Mouse (Mus musculus) forebrain, embryonic 15.5 days (tissue): Measurements from ENCODE around the gene Arid5b. TPM values are rescaled to one million over a fixed set of nuclear protein-coding genes. Genes with fewer than 3 reads are reported as not detected.

Experiments
- ATAC-seq: fragments of 200-750 bp; cut with Nextera tagmentation; replicated peaks from 2 replicates; pipeline ENCODE4 v1.8.0; 2017; ENCODE audit warnings: mild to moderate bottlenecking, moderate TSS enrichment, moderate library complexity
- H3K27ac ChIP-seq: fragments of 300-500 bp; sonication (generic); replicated peaks from 2 replicates; pipeline ENCODE4 v1.5.1; 2015; ENCODE audit warnings: mild to moderate bottlenecking, inconsistent platforms
- H3K27me3 ChIP-seq: fragments of 300-500 bp; sonication (generic); 2 replicates; pipeline ENCODE4 v1.6.1; 2015; ENCODE audit warnings: inconsistent platforms
- H3K36me3 ChIP-seq: fragments of 300-500 bp; sonication (generic); 2 replicates; pipeline ENCODE4 v1.6.1; 2015; ENCODE audit warnings: mild to moderate bottlenecking, inconsistent platforms
- H3K4me1 ChIP-seq: fragments of 300-500 bp; sonication (generic); 2 replicates; pipeline ENCODE4 v1.6.1; 2015; ENCODE audit warnings: inconsistent platforms
- H3K4me2 ChIP-seq: fragments of 300-500 bp; sonication (generic); replicated peaks from 2 replicates; pipeline ENCODE4 v1.6.1; 2015; ENCODE audit warnings: mild to moderate bottlenecking, inconsistent platforms
- H3K4me3 ChIP-seq: fragments of 300-500 bp; sonication (generic); 2 replicates; pipeline ENCODE4 v1.5.1; 2015; ENCODE audit warnings: mild to moderate bottlenecking, inconsistent platforms
- H3K9ac ChIP-seq: fragments of 300-500 bp; sonication (generic); replicated peaks from 2 replicates; pipeline ENCODE4 v1.6.1; 2015; ENCODE audit warnings: mild to moderate bottlenecking, inconsistent platforms
- H3K9me3 ChIP-seq: fragments of 300-500 bp; sonication (generic); 2 replicates; pipeline ENCODE4 v1.6.1; 2016; ENCODE audit warnings: inconsistent platforms
- WGBS: fragments of 180-500 bp; shearing (Covaris S2); methylation state at CpG from one replicate; pipeline ENCODE4 v1.1.7; 2015; ENCODE audit warnings: mixed read lengths; 5-methylcytosine and 5-hydroxymethylcytosine counted together
- polyA plus RNA-seq: library from polyadenylated mRNA; unstranded; fragments of >200 nt; fragmentation: Nextera tagmentation; extraction: Ambion mirVana; gene quantifications from 2 replicates; pipeline ENCODE4 v1.2.1, GENCODE M21; 2015

Arid5b gene
- polyA plus RNA-seq, 1 experiment from 2014 or later, result 15.1 TPM

GRCm38 (mm10) chr10:68240804-68241485 lies 37.6 kb downstream of the Arid5b start:
- ATAC-seq, result no peak
- H3K4me1 ChIP-seq, result peaks cover 11% of the 10 kb centered on the region
- 90% methylated on average over 13 of the region's 13 CpGs for WGBS
- no peak overlapping the region for H3K4me3 ChIP-seq
- no peak overlapping the region for H3K9ac ChIP-seq
- H3K4me2 ChIP-seq, result no peak overlapping the region
- H3K27me3 ChIP-seq, result no peaks in the 10 kb centered on the region
- H3K36me3 ChIP-seq, result no peaks in the 10 kb centered on the region
- H3K9me3 ChIP-seq, result no peaks in the 10 kb centered on the region
- no peak overlapping the region for H3K27ac ChIP-seq

- Histone ChIP-seq H3K9me3 (no peaks in the 10 kb centered on the region), H3K9ac (no peak overlapping the region), H3K27me3 (no peaks in the 10 kb centered on the region), H3K36me3 (no peaks in the 10 kb centered on the region), H3K4me1 (peaks cover 11% of the 10 kb centered on the region), H3K4me2 (no peak overlapping the region), H3K4me3 (no peak overlapping the region), H3K27ac (no peak overlapping the region)
- no peak for ATAC-seq
- WGBS, result 70% methylated on average over 3 of the region's 3 CpGs
Measured at GRCm38 (mm10) chr10:68240094-68240803, 38.3 kb downstream of the Arid5b start.

GRCm38 (mm10) chr10:68239426-68240070 lies 39.0 kb downstream of the Arid5b start:
- ATAC-seq, result no peak
- no peak overlapping the region for H3K4me3 ChIP-seq
- no peak overlapping the region for H3K4me2 ChIP-seq
- H3K27ac ChIP-seq, result no peak overlapping the region
- WGBS, result 51% methylated on average over 7 of the region's 7 CpGs
- H3K9me3 ChIP-seq, result no peaks in the 10 kb centered on the region
- peaks cover 11% of the 10 kb centered on the region for H3K4me1 ChIP-seq
- no peaks in the 10 kb centered on the region for H3K36me3 ChIP-seq
- H3K27me3 ChIP-seq, result no peaks in the 10 kb centered on the region
- H3K9ac ChIP-seq, result no peak overlapping the region

- no peak for ATAC-seq
- H3K4me1 ChIP-seq, result peaks cover 11% of the 10 kb centered on the region
Measured at GRCm38 (mm10) chr10:68238707-68239425, 39.7 kb downstream of the Arid5b start.

GRCm38 (mm10) chr10:68238182-68238581 lies 40.4 kb downstream of the Arid5b start:
- Histone ChIP-seq H3K4me2 (no peak overlapping the region), H3K27me3 (no peaks in the 10 kb centered on the region), H3K4me3 (no peak overlapping the region), H3K27ac (0 out of 2 replicates have a peak overlapping the region, but pooled peaks have one; percentile 5), H3K9me3 (no peaks in the 10 kb centered on the region), H3K9ac (no peak overlapping the region), H3K36me3 (peaks cover 3% of the 10 kb centered on the region; the same call in 1 of the 2 replicates), H3K4me1 (peaks cover 11% of the 10 kb centered on the region)
- 22% methylated on average over 3 of the region's 3 CpGs for WGBS
- ATAC-seq, result no peak

More at GRCm38 (mm10) chr10:68238707-68239425, 39.7 kb downstream of the Arid5b start:
- Histone ChIP-seq H3K4me2 (no peak overlapping the region), H3K27ac (0 out of 2 replicates have a peak overlapping the region, but pooled peaks have one; percentile 5), H3K4me3 (no peak overlapping the region), H3K36me3 (peaks cover 3% of the 10 kb centered on the region; the same call in 1 of the 2 replicates), H3K27me3 (no peaks in the 10 kb centered on the region), H3K9me3 (no peaks in the 10 kb centered on the region), H3K9ac (no peak overlapping the region)
- 36% methylated on average over 5 of the region's 5 CpGs for WGBS

- Histone ChIP-seq H3K36me3 (peaks cover 3% of the 10 kb centered on the region; the same call in 1 of the 2 replicates), H3K27me3 (no peaks in the 10 kb centered on the region), H3K9me3 (no peaks in the 10 kb centered on the region), H3K4me3 (no peak overlapping the region), H3K4me1 (peaks cover 11% of the 10 kb centered on the region), H3K4me2 (no peak overlapping the region), H3K9ac (no peak overlapping the region), H3K27ac (no peak overlapping the region)
- ATAC-seq, result no peak
- 87% methylated on average over 14 of the region's 14 CpGs for WGBS
Measured at GRCm38 (mm10) chr10:68236956-68237455, 41.5 kb downstream of the Arid5b start.

- no peaks in the 10 kb centered on the region for H3K9me3 ChIP-seq
- no peak for ATAC-seq
- no peak overlapping the region for H3K27ac ChIP-seq
- no peak overlapping the region for H3K4me3 ChIP-seq
- no peaks in the 10 kb centered on the region for H3K27me3 ChIP-seq
- WGBS, result 80% methylated on average over 18 of the region's 18 CpGs
- H3K4me1 ChIP-seq, result no peaks in the 10 kb centered on the region
- peaks cover 3% of the 10 kb centered on the region; the same call in 1 of the 2 replicates for H3K36me3 ChIP-seq
- H3K4me2 ChIP-seq, result no peak overlapping the region
- no peak overlapping the region for H3K9ac ChIP-seq
Measured at GRCm38 (mm10) chr10:68231385-68232182, 47.0 kb downstream of the Arid5b start.

GRCm38 (mm10) chr10:68230653-68231384 lies 47.7 kb downstream of the Arid5b start:
- Histone ChIP-seq H3K9ac (no peak overlapping the region), H3K9me3 (no peaks in the 10 kb centered on the region), H3K27me3 (no peaks in the 10 kb centered on the region), H3K4me3 (no peak overlapping the region), H3K4me1 (no peaks in the 10 kb centered on the region), H3K36me3 (peaks cover 3% of the 10 kb centered on the region; the same call in 1 of the 2 replicates), H3K27ac (no peak overlapping the region), H3K4me2 (no peak overlapping the region)
- no peak for ATAC-seq
- 63% methylated on average over 13 of the region's 13 CpGs for WGBS

GRCm38 (mm10) chr10:68229640-68230565 lies 48.6 kb downstream of the Arid5b start:
- ATAC-seq, result no peak
- H3K9ac ChIP-seq, result no peak overlapping the region
- H3K27me3 ChIP-seq, result no peaks in the 10 kb centered on the region
- H3K4me1 ChIP-seq, result no peaks in the 10 kb centered on the region
- H3K9me3 ChIP-seq, result no peaks in the 10 kb centered on the region
- no peak overlapping the region for H3K4me3 ChIP-seq
- peaks cover 3% of the 10 kb centered on the region; the same call in 1 of the 2 replicates for H3K36me3 ChIP-seq
- WGBS, result 81% methylated on average over 22 of the region's 22 CpGs
- H3K27ac ChIP-seq, result no peak overlapping the region
- H3K4me2 ChIP-seq, result no peak overlapping the region

GRCm38 (mm10) chr10:68222676-68223075 lies 55.9 kb downstream of the Arid5b start:
- Histone ChIP-seq H3K9ac (no peak overlapping the region), H3K36me3 (no peaks in the 10 kb centered on the region), H3K27me3 (no peaks in the 10 kb centered on the region), H3K27ac (no peak overlapping the region), H3K9me3 (no peaks in the 10 kb centered on the region), H3K4me2 (no peak overlapping the region), H3K4me1 (no peaks in the 10 kb centered on the region), H3K4me3 (no peak overlapping the region)
- no peak for ATAC-seq
- WGBS, result 75% methylated on average over 2 of the region's 2 CpGs
